Mouse (Mus musculus) midbrain, embryonic 12.5 days (tissue): Measurements from ENCODE around the gene Tex9. TPM values are rescaled to one million over a fixed set of nuclear protein-coding genes. Genes with fewer than 3 reads are reported as not detected.
A peak's percentile ranks its signal among the peaks of the same experiment; 100 is the strongest.
"Not testable (repeated sequence)": the region's sequence is repeated elsewhere in the genome, so short reads cannot be mapped to it uniquely, and the experiment has no call there.

Experiments
- ATAC-seq: fragments of 200-750 bp; cut with Nextera tagmentation; 2 replicates; pipeline ENCODE4 v1.8.0; 2017; ENCODE audit warnings: low read depth, moderate TSS enrichment, moderate library complexity; ENCODE audit not compliant: low FRiP score
- H3K27ac ChIP-seq: fragments of 300-500 bp; sonication (generic); replicated peaks from 2 replicates; pipeline ENCODE4 v1.5.1; 2016; ENCODE audit warnings: mild to moderate bottlenecking
- H3K27me3 ChIP-seq: fragments of 300-500 bp; sonication (generic); 2 replicates; pipeline ENCODE4 v1.6.1; 2016; ENCODE audit warnings: mild to moderate bottlenecking
- H3K36me3 ChIP-seq: fragments of 300-500 bp; sonication (generic); 2 replicates; pipeline ENCODE4 v1.6.1; 2016
- H3K4me1 ChIP-seq: fragments of 300-500 bp; sonication (generic); 2 replicates; pipeline ENCODE4 v1.6.1; 2016
- H3K4me2 ChIP-seq: fragments of 300-500 bp; sonication (generic); replicated peaks from 2 replicates; pipeline ENCODE4 v1.6.1; 2016; ENCODE audit warnings: mild to moderate bottlenecking, moderate library complexity
- H3K4me3 ChIP-seq: fragments of 300-500 bp; sonication (generic); 2 replicates; pipeline ENCODE4 v1.5.1; 2016; ENCODE audit warnings: mild to moderate bottlenecking
- H3K9ac ChIP-seq: fragments of 300-500 bp; sonication (generic); replicated peaks from 2 replicates; pipeline ENCODE4 v1.6.1; 2016; ENCODE audit warnings: mild to moderate bottlenecking, moderate library complexity
- H3K9me3 ChIP-seq: fragments of 300-500 bp; sonication (generic); 2 replicates; pipeline ENCODE4 v1.6.1; 2016; ENCODE audit warnings: mild to moderate bottlenecking
- whole genome bisulfite sequencing: fragments of 180-500 bp; shearing (Covaris S2); methylation state at CpG from one replicate; pipeline ENCODE4 v1.1.7; 2016; 5-methylcytosine and 5-hydroxymethylcytosine counted together
- polyA plus RNA-seq: library from polyadenylated mRNA; unstranded; fragments of >200 nt; fragmentation: Nextera tagmentation; extraction: Ambion mirVana; gene quantifications from 2 replicates; pipeline ENCODE4 v1.2.1, GENCODE M21; 2016

Gene Tex9
- polyA plus RNA-seq, 1 experiment from 2014 or later, result 60.9 TPM

GRCm38 (mm10) chr9:72475511-72475910 lies 16.5 kb downstream of the Tex9 start:
- ATAC-seq, result no peak
- Histone ChIP-seq H3K9me3 (no peaks in the 10 kb centered on the region), H3K9ac (no peak overlapping the region), H3K27ac (no peak overlapping the region), H3K36me3 (peaks cover 71% of the 10 kb centered on the region), H3K4me1 (no peaks in the 10 kb centered on the region), H3K4me3 (no peak overlapping the region), H3K4me2 (no peak overlapping the region), H3K27me3 (no peaks in the 10 kb centered on the region)
- 94% methylated on average over 9 of the region's 9 CpGs for WGBS

GRCm38 (mm10) chr9:72469851-72470250 lies 22.2 kb downstream of the Tex9 start:
- Histone ChIP-seq H3K27ac (no peak overlapping the region), H3K27me3 (no peaks in the 10 kb centered on the region), H3K9me3 (no peaks in the 10 kb centered on the region), H3K36me3 (peaks cover 51% of the 10 kb centered on the region), H3K4me2 (no peak overlapping the region), H3K9ac (no peak overlapping the region), H3K4me3 (no peak overlapping the region), H3K4me1 (no peaks in the 10 kb centered on the region)
- no peak for ATAC-seq
- 97% methylated on average over 1 of the region's 1 CpGs for whole genome bisulfite sequencing

GRCm38 (mm10) chr9:72468616-72469015 lies 23.4 kb downstream of the Tex9 start:
- Histone ChIP-seq H3K4me3 (no peak overlapping the region), H3K4me1 (no peaks in the 10 kb centered on the region), H3K9me3 (no peaks in the 10 kb centered on the region), H3K9ac (no peak overlapping the region), H3K27ac (no peak overlapping the region), H3K36me3 (peaks cover 49% of the 10 kb centered on the region), H3K27me3 (no peaks in the 10 kb centered on the region), H3K4me2 (no peak overlapping the region)
- ATAC-seq, result no peak
- 92% methylated on average over 10 of the region's 10 CpGs for WGBS

- Histone ChIP-seq H3K36me3 (peaks cover 45% of the 10 kb centered on the region), H3K27me3 (no peaks in the 10 kb centered on the region), H3K4me2 (no peak overlapping the region), H3K27ac (no peak overlapping the region), H3K9me3 (no peaks in the 10 kb centered on the region), H3K4me1 (no peaks in the 10 kb centered on the region), H3K9ac (no peak overlapping the region), H3K4me3 (no peak overlapping the region)
- 70% methylated on average over 11 of the region's 11 CpGs for WGBS
- ATAC-seq, result no peak
Observed at GRCm38 (mm10) chr9:72467551-72468407, 24.2 kb downstream of the Tex9 start.

- Histone ChIP-seq H3K27ac (no peak overlapping the region), H3K4me3 (no peak overlapping the region), H3K4me1 (no peaks in the 10 kb centered on the region), H3K9ac (no peak overlapping the region), H3K36me3 (peaks cover 38% of the 10 kb centered on the region), H3K4me2 (no peak overlapping the region), H3K9me3 (no peaks in the 10 kb centered on the region), H3K27me3 (no peaks in the 10 kb centered on the region)
- no peak for ATAC-seq
- 93% methylated on average over 4 of the region's 4 CpGs for WGBS
Observed at GRCm38 (mm10) chr9:72465754-72466181, 26.2 kb downstream of the Tex9 start.

- no peak overlapping the region for H3K9ac ChIP-seq
- no peak overlapping the region for H3K4me2 ChIP-seq
- no peaks in the 10 kb centered on the region for H3K27me3 ChIP-seq
- ATAC-seq, result no peak
- WGBS, result 88% methylated on average over 1 of the region's 1 CpGs
- H3K27ac ChIP-seq, result no peak overlapping the region
- H3K4me1 ChIP-seq, result no peaks in the 10 kb centered on the region
- H3K9me3 ChIP-seq, result no peaks in the 10 kb centered on the region
- no peak overlapping the region for H3K4me3 ChIP-seq
- peaks cover 39% of the 10 kb centered on the region for H3K36me3 ChIP-seq
Observed at GRCm38 (mm10) chr9:72464806-72465205, 27.2 kb downstream of the Tex9 start.

GRCm38 (mm10) chr9:72462427-72462826 lies 29.6 kb downstream of the Tex9 start:
- ATAC-seq, result no peak
- H3K27ac ChIP-seq, result no peak overlapping the region
- WGBS, result 95% methylated on average over 2 of the region's 2 CpGs
- no peaks in the 10 kb centered on the region for H3K27me3 ChIP-seq
- no peaks in the 10 kb centered on the region for H3K4me1 ChIP-seq
- no peak overlapping the region for H3K4me2 ChIP-seq
- peaks cover 44% of the 10 kb centered on the region for H3K36me3 ChIP-seq
- no peaks in the 10 kb centered on the region for H3K9me3 ChIP-seq
- no peak overlapping the region for H3K9ac ChIP-seq
- no peak overlapping the region for H3K4me3 ChIP-seq

GRCm38 (mm10) chr9:72460767-72461166 lies 31.2 kb downstream of the Tex9 start:
- Histone ChIP-seq H3K9me3 (no peaks in the 10 kb centered on the region), H3K27me3 (no peaks in the 10 kb centered on the region), H3K27ac (no peak overlapping the region), H3K4me1 (no peaks in the 10 kb centered on the region), H3K4me3 (no peak overlapping the region), H3K9ac (no peak overlapping the region), H3K4me2 (no peak overlapping the region), H3K36me3 (peaks cover 46% of the 10 kb centered on the region)
- ATAC-seq, result no peak
- WGBS, result 91% methylated on average over 3 of the region's 3 CpGs

- Histone ChIP-seq H3K9ac (no peak overlapping the region), H3K4me2 (no peak overlapping the region), H3K4me3 (no peak overlapping the region), H3K4me1 (no peaks in the 10 kb centered on the region), H3K9me3 (no peaks in the 10 kb centered on the region), H3K36me3 (peaks cover 46% of the 10 kb centered on the region), H3K27me3 (no peaks in the 10 kb centered on the region), H3K27ac (no peak overlapping the region)
- WGBS, result 91% methylated on average over 3 of the region's 3 CpGs
- no peak for ATAC-seq
Observed at GRCm38 (mm10) chr9:72459703-72460102, 32.3 kb downstream of the Tex9 start.

- peaks cover 50% of the 10 kb centered on the region for H3K36me3 ChIP-seq
- WGBS, result 21% methylated on average over 5 of the region's 5 CpGs
Observed at GRCm38 (mm10) chr9:72458233-72458632, 33.8 kb downstream of the Tex9 start.

GRCm38 (mm10) chr9:72456374-72456773 lies 35.6 kb downstream of the Tex9 start:
- Histone ChIP-seq H3K4me2 (no peak overlapping the region), H3K4me3 (no peak overlapping the region), H3K27me3 (no peaks in the 10 kb centered on the region), H3K36me3 (peaks cover 61% of the 10 kb centered on the region), H3K4me1 (no peaks in the 10 kb centered on the region), H3K27ac (no peak overlapping the region), H3K9me3 (no peaks in the 10 kb centered on the region), H3K9ac (no peak overlapping the region)
- ATAC-seq, result no peak
- WGBS, result 53% methylated on average over 1 of the region's 1 CpGs

More at GRCm38 (mm10) chr9:72458233-72458632, 33.8 kb downstream of the Tex9 start:
- H3K27ac ChIP-seq, result no peak overlapping the region
- no peak overlapping the region for H3K4me2 ChIP-seq
- no peak overlapping the region for H3K4me3 ChIP-seq
- H3K9ac ChIP-seq, result no peak overlapping the region
- 0 out of 2 replicates have a peak, but pooled peaks have one; percentile 70 for ATAC-seq
- no peaks in the 10 kb centered on the region for H3K27me3 ChIP-seq
- no peaks in the 10 kb centered on the region for H3K9me3 ChIP-seq
- no peaks in the 10 kb centered on the region for H3K4me1 ChIP-seq

- peaks cover 59% of the 10 kb centered on the region for H3K36me3 ChIP-seq
- not testable (repeated sequence) for H3K9me3 ChIP-seq, H3K27me3 ChIP-seq, H3K27ac ChIP-seq, H3K9ac ChIP-seq, H3K4me3 ChIP-seq, ATAC-seq, H3K4me1 ChIP-seq, H3K4me2 ChIP-seq
Observed at GRCm38 (mm10) chr9:72454281-72454680, 37.7 kb downstream of the Tex9 start.
